Mouse (Mus musculus) CH12.LX (cell line): ENCODE results near the gene Arhgef6. TPM values are rescaled to one million over a fixed set of nuclear protein-coding genes. Genes with fewer than 3 reads are reported as not detected.

Experiments used
- DNase-seq: peaks from one replicate; pipeline ENCODE4 v3.0.0-alpha.2; 2013; ENCODE audit errors: extremely low read depth
- H3K27ac ChIP-seq: 2 replicates; pipeline ENCODE4 v1.5.1; 2012; ENCODE audit warnings: low read depth, mild to moderate bottlenecking, control low read depth, moderate library complexity; ENCODE audit not compliant: insufficient read depth
- H3K27me3 ChIP-seq: replicated peaks from 2 replicates; pipeline ENCODE3; 2012; ENCODE audit warnings: inconsistent platforms
- H3K36me3 ChIP-seq, 2 experiments: replicated peaks in 1 of 2; 2 replicates each; pipeline versions ENCODE3 to v1.6.1; 2012; ENCODE audit warnings: inconsistent platforms in 1 of 2, low read length in 1 of 2, mild to moderate bottlenecking in 1 of 2, mixed read lengths in 1 of 2, moderate library complexity in 1 of 2; ENCODE audit not compliant: control insufficient read depth in 1 of 2, insufficient read depth in 1 of 2
- H3K4me1 ChIP-seq, 2 experiments: 2 replicates each; pipeline ENCODE4 v1.6.1; 2012; ENCODE audit warnings: inconsistent platforms in 1 of 2, moderate library complexity in 1 of 2; ENCODE audit not compliant: insufficient read depth in 2 of 2, control insufficient read depth in 1 of 2
- H3K4me2 ChIP-seq: 2 replicates; pipeline ENCODE4 v1.6.1; 2012; ENCODE audit warnings: low read depth, mild to moderate bottlenecking, control low read depth; ENCODE audit not compliant: poor library complexity, insufficient read depth, severe bottlenecking
- H3K4me3 ChIP-seq, 3 experiments: fragments of 150-350 bp in 1 of 3; sonication (generic) in 1 of 3; replicated peaks in 1 of 3; 2 replicates each; pipeline versions ENCODE3 to v1.5.1; 2011 to 2012; ENCODE audit warnings: low read depth in 2 of 3, low read length in 2 of 3, mild to moderate bottlenecking in 2 of 3, moderate library complexity in 2 of 3, control low read depth in 1 of 3, improper control_type of control experiment in 1 of 3, inconsistent platforms in 1 of 3, mixed read lengths in 1 of 3; ENCODE audit not compliant: poor library complexity in 1 of 3
- H3K79me2 ChIP-seq: replicated peaks from 2 replicates; pipeline ENCODE4 v1.6.1; 2012; ENCODE audit warnings: mild to moderate bottlenecking, moderate library complexity; ENCODE audit not compliant: control insufficient read depth, poor library complexity, insufficient read depth, severe bottlenecking; ENCODE audit errors: extremely low read depth
- H3K9ac ChIP-seq: 2 replicates; pipeline ENCODE4 v1.6.1; 2012; ENCODE audit warnings: low read depth, mild to moderate bottlenecking, control low read depth, moderate library complexity; ENCODE audit not compliant: insufficient read depth
- H3K9me3 ChIP-seq: replicated peaks from 2 replicates; pipeline ENCODE3; 2012; ENCODE audit warnings: low read length, inconsistent platforms, mixed read lengths
- BHLHE40 ChIP-seq: IDR thresholded peaks from 2 replicates; pipeline ENCODE4 v1.6.1; 2011; ENCODE audit warnings: mild to moderate bottlenecking, low read depth, low read length, improper control_type of control experiment
- CHD1 ChIP-seq: IDR thresholded peaks from 2 replicates; pipeline ENCODE4 v1.6.1; 2012; ENCODE audit warnings: low read depth, low read length, improper control_type of control experiment, inconsistent platforms
- CHD2 ChIP-seq: IDR thresholded peaks from 2 replicates; pipeline ENCODE4 v1.6.1; 2011; ENCODE audit warnings: low read length, improper control_type of control experiment
- CTCF ChIP-seq, 2 experiments: IDR thresholded peaks in 1 of 2; conservative IDR thresholded peaks in 1 of 2; 2 replicates each; pipeline ENCODE4 v1.5.1; 2011 to 2012; ENCODE audit warnings: low read depth in 2 of 2, low read length in 2 of 2, improper control_type of control experiment in 1 of 2, inconsistent platforms in 1 of 2, mild to moderate bottlenecking in 1 of 2, moderate library complexity in 1 of 2
- E2F4 ChIP-seq: IDR thresholded peaks from 2 replicates; pipeline ENCODE4 v1.6.1; 2011; ENCODE audit warnings: low read depth, low read length, improper control_type of control experiment; ENCODE audit not compliant: insufficient replicate concordance
- ELF1 ChIP-seq: IDR thresholded peaks from 2 replicates; pipeline ENCODE4 v1.6.1; 2014; ENCODE audit warnings: low read depth, mild to moderate bottlenecking, inconsistent platforms, low read length, improper control_type of control experiment
- EP300 ChIP-seq: IDR thresholded peaks from 2 replicates; pipeline ENCODE4 v1.6.1; 2011; ENCODE audit warnings: low read length, improper control_type of control experiment
- GABPA ChIP-seq: IDR thresholded peaks from 2 replicates; pipeline ENCODE4 v1.6.1; 2012; ENCODE audit warnings: low read depth, low read length, improper control_type of control experiment, inconsistent platforms; ENCODE audit not compliant: insufficient replicate concordance
- HCFC1 ChIP-seq: IDR thresholded peaks from 2 replicates; pipeline ENCODE4 v1.6.1; 2012; ENCODE audit warnings: low read depth, mild to moderate bottlenecking, inconsistent platforms, low read length, improper control_type of control experiment
- JUN ChIP-seq: IDR thresholded peaks from 2 replicates; pipeline ENCODE4 v1.6.1; 2011; ENCODE audit warnings: low read depth, mild to moderate bottlenecking, low read length, improper control_type of control experiment, moderate library complexity; ENCODE audit not compliant: insufficient read depth
- JUND ChIP-seq: conservative IDR thresholded peaks from 2 replicates; pipeline ENCODE4 v1.6.1; 2011; ENCODE audit warnings: low read depth, low read length, improper control_type of control experiment
- KAT2A ChIP-seq: IDR thresholded peaks from 2 replicates; pipeline ENCODE4 v1.6.1; 2012; ENCODE audit warnings: low read length, improper control_type of control experiment, inconsistent platforms; ENCODE audit not compliant: insufficient replicate concordance
- MAFK ChIP-seq: IDR thresholded peaks from 2 replicates; pipeline ENCODE4 v1.6.1; 2011; ENCODE audit warnings: low read length, improper control_type of control experiment; ENCODE audit not compliant: insufficient replicate concordance
- MAX ChIP-seq: IDR thresholded peaks from 2 replicates; pipeline ENCODE4 v1.6.1; 2011; ENCODE audit warnings: low read length, improper control_type of control experiment
- MAZ ChIP-seq: IDR thresholded peaks from 2 replicates; pipeline ENCODE4 v1.6.1; 2012; ENCODE audit warnings: low read depth, mild to moderate bottlenecking, inconsistent platforms, low read length, improper control_type of control experiment, moderate library complexity
- MEF2A ChIP-seq: IDR thresholded peaks from 2 replicates; pipeline ENCODE4 v1.6.1; 2014; ENCODE audit warnings: low read depth, mild to moderate bottlenecking, inconsistent platforms, low read length, improper control_type of control experiment, borderline replicate concordance
- MXI1 ChIP-seq: IDR thresholded peaks from 2 replicates; pipeline ENCODE4 v1.6.1; 2011; ENCODE audit warnings: mild to moderate bottlenecking, low read depth, low read length, improper control_type of control experiment
- MYC ChIP-seq: IDR thresholded peaks from 2 replicates; pipeline ENCODE4 v1.6.1; 2011; ENCODE audit warnings: low read depth, mild to moderate bottlenecking, improper control_type of control experiment, low read length
- NELFE ChIP-seq: IDR thresholded peaks from 2 replicates; pipeline ENCODE4 v1.6.1; 2011; ENCODE audit warnings: low read depth, low read length, improper control_type of control experiment
- NRF1 ChIP-seq: IDR thresholded peaks from 2 replicates; pipeline ENCODE4 v1.6.1; 2014; ENCODE audit warnings: low read depth, mild to moderate bottlenecking, inconsistent platforms, low read length, improper control_type of control experiment, moderate library complexity
- PAX5 ChIP-seq: IDR thresholded peaks from 2 replicates; pipeline ENCODE4 v1.6.1; 2012; ENCODE audit warnings: low read length, inconsistent platforms, mixed read lengths
- POLR2A ChIP-seq: IDR thresholded peaks from 2 replicates; pipeline ENCODE4 v1.6.1; 2011; ENCODE audit warnings: low read depth, mild to moderate bottlenecking, improper control_type of control experiment, low read length
- POLR2AphosphoS2 ChIP-seq: IDR thresholded peaks from 2 replicates; pipeline ENCODE4 v1.6.1; 2011; ENCODE audit warnings: low read depth, low read length, improper control_type of control experiment
- RAD21 ChIP-seq: IDR thresholded peaks from 2 replicates; pipeline ENCODE4 v1.6.1; 2011; ENCODE audit warnings: low read depth, mild to moderate bottlenecking, low read length, improper control_type of control experiment, moderate library complexity
- SIN3A ChIP-seq: IDR thresholded peaks from 2 replicates; pipeline ENCODE4 v1.6.1; 2012; ENCODE audit warnings: low read length, improper control_type of control experiment, inconsistent platforms
- SMC3 ChIP-seq: IDR thresholded peaks from 2 replicates; pipeline ENCODE4 v1.6.1; 2011; ENCODE audit warnings: low read depth, low read length, improper control_type of control experiment
- TBP ChIP-seq: conservative IDR thresholded peaks from 2 replicates; pipeline ENCODE4 v1.6.1; 2011; ENCODE audit warnings: low read depth, low read length, improper control_type of control experiment
- TCF12 ChIP-seq: IDR thresholded peaks from 2 replicates; pipeline ENCODE4 v1.6.1; 2014; ENCODE audit warnings: low read depth, mild to moderate bottlenecking, inconsistent platforms, low read length, improper control_type of control experiment
- UBTF ChIP-seq: IDR thresholded peaks from 2 replicates; pipeline ENCODE4 v1.6.1; 2012; ENCODE audit warnings: low read depth, mild to moderate bottlenecking, inconsistent platforms, low read length, improper control_type of control experiment, moderate library complexity
- USF1 ChIP-seq: IDR thresholded peaks from 2 replicates; pipeline ENCODE4 v1.6.1; 2014; ENCODE audit warnings: low read depth, mild to moderate bottlenecking, inconsistent platforms, low read length, improper control_type of control experiment
- USF2 ChIP-seq: conservative IDR thresholded peaks from 2 replicates; pipeline ENCODE4 v1.6.1; 2011; ENCODE audit warnings: low read depth, low read length, improper control_type of control experiment
- ZC3H11A ChIP-seq: IDR thresholded peaks from 2 replicates; pipeline ENCODE4 v1.6.1; 2012; ENCODE audit warnings: low read depth, mild to moderate bottlenecking, inconsistent platforms, low read length, improper control_type of control experiment
- ZKSCAN1 ChIP-seq: IDR thresholded peaks from 2 replicates; pipeline ENCODE4 v1.6.1; 2012; ENCODE audit warnings: low read depth, inconsistent platforms, low read length, improper control_type of control experiment, borderline replicate concordance
- ZNF384 ChIP-seq: IDR thresholded peaks from 2 replicates; pipeline ENCODE4 v1.6.1; 2012; ENCODE audit warnings: low read depth, low read length, improper control_type of control experiment, inconsistent platforms
- dilution Hi-C: fragments of 300-500 bp; cut with MboI; formaldehyde crosslinking; loops from 2 replicates; pipeline ENCODE4 v1.14.3; 2020; ENCODE audit warnings: low sequenced_read_pairs; ENCODE audit not compliant: extremely low pct_unique_long_range_greater_than_20kb, extremely low pct_ligation_motif_present
- in situ Hi-C: fragments of 300-500 bp; cut with MboI; formaldehyde crosslinking; loops from 3 replicates; pipeline ENCODE4 v1.14.3; 2019; ENCODE audit warnings: low sequenced_read_pairs, low pct_ligation_motif_present, low pct_unique_long_range_greater_than_20kb, mixed read lengths
- polyA plus RNA-seq: library from polyadenylated mRNA; unstranded; fragments of >175 nt; gene quantifications from 2 replicates; pipeline ENCODE4 v1.2.1, GENCODE M21; 2012; ENCODE audit warnings: low read depth; ENCODE audit not compliant: insufficient read length
- total RNA-seq, 2 experiments: library from RNA; depleted of rRNA; stranded (reverse); fragments of 300-350 nt in 1 of 2; fragments of >200 nt in 1 of 2; gene quantifications; 2 replicates each; pipeline ENCODE4 v1.2.3; 2012 to 2014

Gene Arhgef6
- total and polyA plus RNA-seq, 3 experiments: 69.8 to 206 (median 162) TPM

GRCm38 (mm10) chrX:57260744-57261143 is 77.8 kb downstream of the Arhgef6 start:
- in situ Hi-C loops: no loop called here

GRCm38 (mm10) chrX:57253329-57254055 is 85.0 kb downstream of the Arhgef6 start:
- no peak for TF ChIP-seq KAT2A
- TF ChIP-seq SIN3A: no peak
- no peak for TF ChIP-seq ZKSCAN1
- TF ChIP-seq MEF2A: no peak
- TF ChIP-seq NELFE: no peak
- TF ChIP-seq EP300: no peak
- no peak for TF ChIP-seq HCFC1
- TF ChIP-seq RAD21: no peak
- no peak for TF ChIP-seq POLR2AphosphoS2
- TF ChIP-seq NRF1: no peak
- no peak for TF ChIP-seq ZC3H11A
- no peak for TF ChIP-seq GABPA
- TF ChIP-seq BHLHE40: no peak
- TF ChIP-seq, all 38 proteins: peak for 0
- Histone ChIP-seq H3K27ac (no peak overlapping the region), H3K9me3 (no peaks in the 10 kb centered on the region), H3K36me3 (peaks cover 28 to 51% of the 10 kb centered on the region in 2 experiments), H3K4me1 (no peaks in the 10 kb centered on the region), H3K9ac (no peak overlapping the region), H3K79me2 (no peaks in the 10 kb centered on the region), H3K27me3 (no peaks in the 10 kb centered on the region), H3K4me3 (no peak overlapping the region), H3K4me2 (no peak overlapping the region)
- no peak for DNase-seq
- dilution Hi-C loops: no loop called here
- in situ Hi-C loops: no loop called here

More at GRCm38 (mm10) chrX:57260744-57261143, 77.8 kb downstream of the Arhgef6 start:
- Histone ChIP-seq H3K4me1 (peaks cover 3 to 41% of the 10 kb centered on the region in 2 experiments; a peak in 3 of 4 replicates), H3K36me3 (peaks cover 13 to 30% of the 10 kb centered on the region in 2 experiments), H3K9me3 (no peaks in the 10 kb centered on the region), H3K27me3 (no peaks in the 10 kb centered on the region)
- TF ChIP-seq ZC3H11A (no peak), UBTF (no peak), MXI1 (no peak), SIN3A (no peak), POLR2AphosphoS2 (no peak), MAX (no peak), CHD2 (no peak), PAX5 (no peak), CTCF (conservative IDR thresholded peaks at IDR 0.05 in 1 of 2, IDR thresholded peaks at IDR 0.05 in 1 of 2; ENCODE audit: low read depth in 2 of 2, low read length in 2 of 2) (peak; percentile 28 to 68; a peak in 3 of 4 replicates), MAFK (no peak), ZNF384 (no peak), EP300 (peak; percentile 14), E2F4 (no peak), NELFE (no peak), MYC (no peak), MAZ (no peak), SMC3 (peak; percentile 54), CHD1 (no peak), KAT2A (no peak), BHLHE40 (peak; percentile 56), USF2 (no peak), HCFC1 (no peak), JUN (no peak), JUND (peak; percentile 38; the same call in 1 of the 2 replicates), TCF12 (no peak; the same call in 1 of the 2 replicates), USF1 (no peak), MEF2A (no peak), TBP (no peak), POLR2A (no peak), ELF1 (no peak), NRF1 (no peak), RAD21 (peak; percentile 70)
- TF ChIP-seq, all 38 proteins: peak for 6
- Histone ChIP-seq H3K27ac (peak overlapping the region; percentile 36; the same call in 1 of the 2 replicates), H3K4me3 (no peak overlapping the region), H3K9ac (no peak overlapping the region), H3K79me2 (no peaks in the 10 kb centered on the region; the same call in 1 of the 2 replicates), H3K4me2 (no peak overlapping the region)
- dilution Hi-C loops: no loop called here
- peak; percentile 74 for DNase-seq
